ENCODE assay signal across 14 mouse cellular contexts in the genomic region with DNA sequence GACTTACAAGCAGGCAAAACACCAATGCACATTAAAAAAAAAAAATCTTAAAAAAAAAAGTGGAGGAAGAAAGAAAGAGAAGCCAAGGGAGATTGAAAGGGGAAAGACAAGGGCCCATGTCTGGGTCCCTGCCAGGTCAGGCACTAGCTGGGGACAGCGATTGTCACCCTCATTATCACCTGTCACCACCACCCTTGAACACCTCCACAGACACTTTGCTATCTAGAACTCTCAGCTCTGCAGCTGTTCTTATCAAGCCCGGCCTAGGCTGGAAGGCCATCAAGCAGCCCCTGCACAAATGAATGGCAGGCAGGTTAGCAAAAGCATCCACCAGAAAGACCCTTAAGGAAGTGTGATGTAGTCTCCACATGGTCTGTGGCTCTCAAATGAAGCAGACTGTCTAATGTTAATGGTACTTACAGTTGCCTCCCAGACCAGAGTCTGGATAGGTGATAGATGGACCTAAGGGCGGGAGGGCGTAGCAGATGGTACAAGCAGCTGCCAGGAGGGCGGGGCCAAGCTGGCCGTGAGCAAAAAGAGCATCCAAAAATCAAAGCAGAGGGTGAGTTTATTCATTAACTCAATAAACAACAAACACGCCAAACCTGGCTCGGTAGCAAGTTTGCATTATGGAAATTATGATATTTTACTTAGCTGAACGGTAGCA.
DNase-seq lines count a peak whose midpoint lies in the region; ATAC-seq lines count a peak whose summit lies in the region.
"Had no signal": no experiment of that assay in that cellular context is flagged by ENCODE, and none has a peak within 500 bp of the region (broad histone marks: within the 10 kb centered on the region; RNA-seq: fewer than 3 reads in every experiment).

No protein-coding gene starts in this region.

- no peaks in the 10 kb centered on the region for H3K4me1 ChIP-seq in kidney, embryonic 16.5 days (ENCODE audit: insufficient read depth, low read length)
- H3K4me1 ChIP-seq in heart, embryonic 12.5 days (replicated peaks): peaks cover 30% of the 10 kb centered on the region
- H3K4me1 ChIP-seq in liver, embryonic 12.5 days: peaks cover 15% of the 10 kb centered on the region
- H3K4me1 ChIP-seq: embryonic facial prominence, embryonic 12.5 days had no signal

- no peaks in the 10 kb centered on the region for H3K9me3 ChIP-seq in kidney, embryonic 16.5 days (ENCODE audit: low read length)
- H3K9me3 ChIP-seq in heart, embryonic 12.5 days (replicated peaks): no peaks in the 10 kb centered on the region
- no peaks in the 10 kb centered on the region for H3K9me3 ChIP-seq in liver, embryonic 12.5 days (replicated peaks)
- H3K9me3 ChIP-seq: embryonic facial prominence, embryonic 12.5 days; forebrain, embryonic 12.5 days; limb, embryonic 10.5 days had no signal

- no peaks in the 10 kb centered on the region for H3K36me3 ChIP-seq in kidney, embryonic 16.5 days (ENCODE audit: insufficient read depth, low read length)
- no peaks in the 10 kb centered on the region for H3K36me3 ChIP-seq in heart, embryonic 12.5 days
- H3K36me3 ChIP-seq in liver, embryonic 12.5 days: no peaks in the 10 kb centered on the region
- H3K36me3 ChIP-seq: embryonic facial prominence, embryonic 12.5 days; forebrain, embryonic 12.5 days; limb, embryonic 10.5 days had no signal

- WGBS in kidney, embryonic 16.5 days: 74% methylated on average over 9 of the region's 9 CpGs
- 33% methylated on average over 9 of the region's 9 CpGs for WGBS in heart, embryonic 12.5 days
- WGBS in liver, embryonic 12.5 days (ENCODE audit: insufficient replicate concordance): 56% methylated on average over 9 of the region's 9 CpGs

- ATAC-seq in kidney, embryonic 16.5 days (ENCODE audit: low FRiP score, low TSS enrichment): no peak
- peak; percentile 83 for ATAC-seq in heart, embryonic 12.5 days (ENCODE audit: insufficient number of reproducible peaks, low FRiP score)
- peak; percentile 83 for ATAC-seq in liver, embryonic 12.5 days

- no peak overlapping the region for H3K4me2 ChIP-seq in kidney, embryonic 16.5 days (replicated peaks; ENCODE audit: low read depth, low read length)
- no peak overlapping the region for H3K4me2 ChIP-seq in heart, embryonic 12.5 days
- no peak overlapping the region for H3K4me2 ChIP-seq in liver, embryonic 12.5 days
- H3K4me2 ChIP-seq: embryonic facial prominence, embryonic 12.5 days; forebrain, embryonic 12.5 days had no signal

- no peaks in the 10 kb centered on the region for H3K27me3 ChIP-seq in kidney, embryonic 16.5 days (ENCODE audit: insufficient read depth, low read length)
- peaks cover 17% of the 10 kb centered on the region for H3K27me3 ChIP-seq in heart, embryonic 12.5 days (replicated peaks)
- no peaks in the 10 kb centered on the region for H3K27me3 ChIP-seq in liver, embryonic 12.5 days (replicated peaks)
- H3K27me3 ChIP-seq: embryonic facial prominence, embryonic 12.5 days had no signal

- DNase-seq in kidney, adult 18-20 months: peak; percentile 32
- DNase-seq in c-Kit-negative CD71-positive TER-119-positive erythroid progenitor cells, embryonic 14.5 days (ENCODE audit: low read depth, low spot score): peak; percentile 38
- DNase-seq in layer of hippocampus, postnatal 14 days (ENCODE audit: low spot score in 2 of 2): no peak
- DNase-seq in gastrocnemius, postnatal 14 days: no peak
- DNase-seq: adrenal gland, postnatal 25 days; cerebellum, adult 8-10 months; layer of hippocampus, adult 9-11 months; lung, postnatal 14 days had no signal

- H3K27ac ChIP-seq in kidney, embryonic 16.5 days (ENCODE audit: low read length): no peak overlapping the region
- H3K27ac ChIP-seq in heart, embryonic 12.5 days (ENCODE audit: poor library complexity, severe bottlenecking): 0 out of 2 replicates have a peak overlapping the region, but pooled peaks have one; percentile 34
- H3K27ac ChIP-seq in liver, embryonic 12.5 days: no peak overlapping the region
- H3K27ac ChIP-seq: embryonic facial prominence, embryonic 12.5 days; forebrain, embryonic 12.5 days; limb, embryonic 10.5 days had no signal

- intact Hi-C loops in gastrocnemius, postnatal 14 days (cut with DNase I; ENCODE audit: low total_unique reads): loop anchor here (5.0 kb wide), 1 partner anchor 260 kb away; no protein-coding TSS in a partner anchor

- H3K4me3 ChIP-seq in kidney, embryonic 16.5 days (ENCODE audit: low read length): no peak overlapping the region
- H3K4me3 ChIP-seq in heart, embryonic 12.5 days: no peak overlapping the region
- no peak overlapping the region for H3K4me3 ChIP-seq in liver, embryonic 12.5 days
- H3K4me3 ChIP-seq: embryonic facial prominence, embryonic 12.5 days; forebrain, embryonic 12.5 days; limb, embryonic 10.5 days had no signal

- no peak overlapping the region for H3K9ac ChIP-seq in kidney, embryonic 16.5 days (replicated peaks; ENCODE audit: low read length)
- H3K9ac ChIP-seq in heart, embryonic 12.5 days: no peak overlapping the region
- H3K9ac ChIP-seq in liver, embryonic 12.5 days: no peak overlapping the region
- H3K9ac ChIP-seq: embryonic facial prominence, embryonic 12.5 days; forebrain, embryonic 12.5 days had no signal

Comparison
In these comparisons a context has a peak if more than half of its experiments do, and no peak if none do; other contexts are left out.
1. DNase-seq: peak in kidney, adult 18-20 months (single experiment) and c-Kit-negative CD71-positive TER-119-positive erythroid progenitor cells, embryonic 14.5 days (single experiment); none in layer of hippocampus, postnatal 14 days (0 of 2) and gastrocnemius, postnatal 14 days (single experiment).